Mouse (Mus musculus): ENCODE measurements around the gene Ier3.

Ier3 gene

DNA sequence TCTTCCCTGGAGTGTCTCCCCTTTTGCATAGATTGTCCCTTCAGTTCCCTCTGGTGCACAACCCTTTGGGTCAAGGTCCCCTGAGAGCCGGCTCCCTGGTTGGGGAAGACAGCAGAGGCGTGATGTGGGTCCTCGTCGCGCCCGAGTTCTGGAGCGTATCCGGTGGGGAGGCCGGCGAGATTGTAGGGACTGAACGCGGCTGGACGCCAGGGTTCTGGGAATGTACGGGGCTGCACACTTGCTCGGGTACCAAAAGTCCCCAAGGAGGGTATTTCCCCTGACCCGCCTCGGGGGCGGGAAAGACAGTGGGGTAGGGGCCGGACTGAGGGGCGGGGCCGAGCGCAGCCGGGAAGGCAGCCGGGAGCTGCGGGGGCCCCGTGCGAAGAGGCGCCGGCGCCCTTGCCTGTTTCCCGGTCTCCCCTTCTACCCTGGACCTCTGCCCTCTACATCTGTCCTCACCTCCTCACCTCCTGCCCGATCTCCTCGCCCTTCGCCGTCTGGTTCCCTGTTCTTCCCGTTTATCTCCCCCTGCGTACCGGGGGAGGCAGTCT, 44.9 kb downstream of the Ier3 start:
- in situ Hi-C loops (cut with MboI; ENCODE audit: low sequenced_read_pairs) = no loop called here

DNA sequence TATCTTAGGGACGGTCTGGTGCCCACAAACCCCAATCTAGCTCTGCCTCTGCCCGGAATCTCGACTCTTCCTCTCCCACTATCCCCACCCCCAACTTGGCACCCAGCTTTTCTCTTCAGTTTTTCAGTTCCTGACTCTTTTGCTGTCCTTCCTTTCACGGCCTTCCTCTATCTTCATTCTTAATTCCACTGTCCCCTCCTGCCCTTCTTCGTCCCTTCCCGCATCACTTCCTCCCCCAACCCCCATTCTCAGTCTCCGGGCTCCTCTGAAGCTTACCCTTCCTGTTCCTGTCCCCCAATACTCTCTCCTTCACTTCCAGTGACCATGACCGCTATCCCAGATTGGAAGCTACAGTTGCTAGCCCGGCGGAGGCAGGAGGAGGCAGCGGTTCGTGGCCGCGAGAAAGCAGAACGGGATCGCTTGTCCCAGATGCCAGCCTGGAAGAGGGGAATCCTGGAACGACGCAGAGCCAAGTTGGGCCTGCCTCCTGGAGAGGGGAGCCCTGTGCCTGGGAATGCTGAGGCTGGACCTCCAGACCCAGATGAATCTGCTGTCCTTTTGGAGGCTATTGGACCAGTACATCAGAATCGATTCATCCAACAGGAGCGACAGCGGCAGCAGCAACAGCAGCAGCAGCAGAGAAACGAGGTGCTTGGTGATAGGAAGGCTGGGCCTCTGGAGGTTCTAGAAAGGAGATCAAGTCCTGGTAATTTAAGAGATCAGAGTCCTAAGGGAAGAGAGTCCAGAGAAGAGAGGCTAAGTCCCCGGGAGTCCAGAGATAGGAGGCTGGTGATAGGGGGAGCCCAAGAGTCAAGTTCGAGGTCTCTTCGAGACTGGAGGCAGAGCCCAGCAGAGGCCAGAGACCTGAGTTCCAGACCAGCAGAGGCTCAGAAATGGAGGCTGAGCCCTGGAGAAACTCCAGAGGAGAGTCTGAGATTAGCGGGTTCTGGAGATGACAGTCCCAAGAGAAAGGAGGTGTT, 45.7 kb downstream of the Ier3 start:
- in situ Hi-C loops (cut with MboI; ENCODE audit: low sequenced_read_pairs) = no loop called here

DNA sequence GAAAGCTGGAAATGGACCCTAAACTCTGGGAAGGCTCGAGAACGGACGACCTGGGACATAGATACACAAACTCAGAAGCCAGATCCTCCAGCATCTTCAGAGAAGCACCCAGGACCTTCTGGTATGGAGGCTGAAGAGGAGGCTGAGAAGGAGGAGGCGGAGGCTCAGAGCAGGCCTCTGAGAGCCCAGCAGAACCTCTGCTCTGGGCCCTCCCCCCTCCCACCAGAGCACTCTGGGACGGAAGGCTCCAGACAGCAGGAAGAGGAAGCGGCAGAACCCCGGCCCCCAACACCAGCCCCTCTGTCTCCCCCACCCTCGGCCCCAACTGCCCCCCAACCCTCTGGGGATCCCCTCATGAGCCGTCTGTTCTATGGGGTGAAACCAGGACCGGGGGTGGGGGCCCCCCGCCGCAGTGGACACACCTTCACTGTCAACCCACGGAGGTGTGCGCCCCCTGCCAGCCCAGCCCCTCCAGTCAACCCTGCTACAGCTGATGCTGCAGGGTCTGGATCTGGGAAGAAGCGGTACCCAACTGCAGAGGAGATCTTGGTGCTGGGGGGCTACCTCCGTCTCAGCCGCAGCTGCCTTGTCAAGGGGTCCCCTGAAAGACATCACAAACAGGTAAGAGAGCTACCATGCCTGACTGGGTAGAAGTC, 46.8 kb downstream of the Ier3 start:
- in situ Hi-C loops (cut with MboI; ENCODE audit: low sequenced_read_pairs) = no loop called here

DNA sequence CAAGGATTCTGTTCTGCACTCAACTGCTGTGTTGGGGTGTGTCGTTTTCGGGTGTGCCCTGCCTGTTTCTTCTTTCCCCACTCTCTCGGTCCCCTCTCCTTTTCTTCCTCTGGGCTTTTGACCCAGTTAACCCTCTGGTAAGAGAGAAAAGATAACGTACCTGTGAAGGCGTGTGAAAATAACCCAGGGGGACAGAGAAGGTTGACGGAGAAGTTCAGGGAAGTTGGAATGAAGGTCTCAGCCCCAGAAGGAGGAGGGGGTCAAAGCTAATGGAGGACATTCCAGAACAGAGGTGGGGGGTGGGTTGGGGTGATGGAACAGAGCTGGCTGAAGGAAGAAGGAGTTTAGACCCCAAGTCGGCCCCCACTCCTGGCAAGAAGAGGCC, 47.5 kb downstream of the Ier3 start:
- in situ Hi-C loops (cut with MboI; ENCODE audit: low sequenced_read_pairs) = no loop called here

DNA sequence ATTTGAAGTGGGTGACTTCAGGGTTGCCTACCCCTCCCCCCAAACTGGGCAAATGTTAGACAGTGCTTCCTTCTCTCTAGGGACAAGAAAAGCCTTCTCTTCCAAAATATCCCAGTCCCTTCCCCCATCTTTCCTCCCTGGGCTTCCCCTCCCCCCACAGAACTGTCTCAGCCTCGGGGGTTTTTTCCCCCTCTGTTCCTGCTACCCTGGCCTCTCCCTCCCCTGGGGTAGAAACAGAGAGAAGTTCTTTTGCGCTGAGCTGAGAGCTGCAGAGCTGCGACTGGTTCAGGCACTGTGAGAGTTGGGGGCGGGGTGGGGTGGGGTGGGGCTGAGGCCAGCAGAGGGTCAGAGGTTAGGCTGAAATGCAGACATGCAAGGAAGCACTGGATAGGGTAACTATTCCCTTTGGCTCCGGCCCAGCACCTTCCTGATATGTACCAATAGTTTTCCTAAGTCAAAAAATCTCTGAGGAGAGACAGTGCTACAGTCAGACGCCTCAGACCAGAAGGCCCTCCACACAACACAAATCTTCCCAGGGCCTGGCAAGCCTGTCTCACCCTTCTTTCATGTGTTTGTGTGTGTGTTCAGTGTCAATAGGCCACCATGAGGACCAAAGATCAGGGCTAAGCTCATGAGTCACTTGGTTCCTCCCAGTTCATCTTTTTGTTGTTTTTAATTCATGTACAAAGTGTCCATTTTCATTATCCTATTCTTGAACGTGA, 48.0 kb downstream of the Ier3 start:
- in situ Hi-C loops (cut with MboI; ENCODE audit: low sequenced_read_pairs) = loop anchor here (5.0 kb wide), 1 partner anchor 37 kb away; no protein-coding TSS in a partner anchor

- in situ Hi-C loops (cut with MboI; ENCODE audit: low sequenced_read_pairs) = loop anchor here (5.0 kb wide), 1 partner anchor 38 kb away; no protein-coding TSS in a partner anchor
These were observed 48.8 kb downstream of the Ier3 start for GRCm38 (mm10) chr17:35870151-35870883.

- in situ Hi-C loops (cut with MboI; ENCODE audit: low sequenced_read_pairs) = loop anchor here (5.0 kb wide), 1 partner anchor 39 kb away; no protein-coding TSS in a partner anchor
These were observed 49.6 kb downstream of the Ier3 start for GRCm38 (mm10) chr17:35870884-35871696.
